Mouse (Mus musculus) small intestine, adult 2 months (tissue): ENCODE measurements around the gene Dusp15.

ENCODE experiments used
- CTCF ChIP-seq: fragments of 200-500 bp; IDR thresholded peaks from 2 replicates; pipeline ENCODE4 v1.5.1; 2012; ENCODE audit warnings: low read depth, mild to moderate bottlenecking, control low read depth, inconsistent platforms, low read length, moderate library complexity, mixed read lengths; ENCODE audit not compliant: insufficient replicate concordance, insufficient read length; ENCODE audit errors: extremely low read depth
- POLR2A ChIP-seq: fragments of 200-500 bp; IDR thresholded peaks from 2 replicates; pipeline ENCODE4 v1.6.1; 2012; ENCODE audit warnings: low read depth, mild to moderate bottlenecking, control low read depth, inconsistent platforms, low read length, moderate library complexity

DNA sequence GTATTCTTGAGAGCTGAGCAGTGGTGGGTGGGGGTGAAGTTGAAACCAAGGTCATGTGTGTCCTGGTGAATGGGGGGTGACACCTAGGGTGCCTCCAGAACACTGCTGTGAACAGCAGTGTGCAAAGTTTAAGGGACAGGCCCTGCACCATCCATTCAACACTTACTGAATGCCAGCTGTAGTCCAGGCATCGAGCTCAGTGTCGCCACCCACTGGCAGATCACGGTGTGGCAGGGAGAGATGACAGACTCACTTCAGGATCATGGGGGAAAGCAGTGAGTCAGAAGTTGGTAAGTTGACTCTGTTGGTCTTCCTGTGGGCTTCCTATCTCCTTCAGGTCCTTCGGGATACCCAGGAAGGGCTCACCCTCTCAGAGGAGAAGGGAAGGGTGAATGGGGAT is 11.7 kb downstream of the Dusp15 start:
- TF ChIP-seq CTCF (peak; percentile 67; the same call in 1 of the 2 replicates), POLR2A (no peak)
